9 mouse cellular contexts compared by ENCODE assay signal in the genomic region with DNA sequence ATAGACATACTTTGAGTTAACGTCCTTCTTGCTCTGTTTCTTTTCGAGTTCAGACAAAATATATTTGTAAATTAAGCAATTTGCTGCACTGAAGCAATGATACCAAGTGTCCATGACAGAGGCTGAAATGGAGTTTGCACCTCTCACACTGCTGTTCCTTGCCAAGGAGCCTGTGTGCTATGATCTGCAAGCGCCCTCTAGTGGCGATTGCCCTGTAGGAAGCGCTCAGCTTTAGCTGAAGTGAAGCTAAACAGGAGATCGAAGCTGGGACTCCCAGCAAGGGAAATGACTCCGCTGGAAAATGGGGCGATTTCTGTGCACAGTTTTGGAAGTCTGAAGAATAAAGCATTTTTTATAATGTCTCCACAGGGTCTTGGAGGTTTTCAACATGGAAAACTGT.
A peak's percentile ranks its signal among the peaks of the same experiment; 100 is the strongest.
DNase-seq lines count a peak whose midpoint lies in the region; ATAC-seq lines count a peak whose summit lies in the region.
"Had no signal": no experiment of that assay in that cellular context is flagged by ENCODE, and none has a peak within 500 bp of the region (broad histone marks: within the 10 kb centered on the region; RNA-seq: fewer than 3 reads in every experiment).

No protein-coding gene starts in this region.

- peak; percentile 97 for ATAC-seq in cerebellum, adult (ENCODE audit: insufficient number of reproducible peaks, low FRiP score, low TSS enrichment)
- peak; percentile 94 for ATAC-seq in forebrain, embryonic 16.5 days
- peak; percentile 79 for ATAC-seq in hindbrain, embryonic 11.5 days (ENCODE audit: low FRiP score)

- H3K4me1 ChIP-seq in forebrain, embryonic 16.5 days (replicated peaks; ENCODE audit: control insufficient read depth, insufficient read depth, low read length): no peaks in the 10 kb centered on the region
- no peaks in the 10 kb centered on the region for H3K4me1 ChIP-seq in hindbrain, embryonic 11.5 days (replicated peaks; ENCODE audit: control insufficient read depth, insufficient read depth, low read length)
- H3K4me1 ChIP-seq: limb, embryonic 12.5 days had no signal

- H3K36me3 ChIP-seq in forebrain, embryonic 16.5 days (ENCODE audit: control insufficient read depth, insufficient read depth): no peaks in the 10 kb centered on the region
- no peaks in the 10 kb centered on the region for H3K36me3 ChIP-seq in hindbrain, embryonic 11.5 days (ENCODE audit: control insufficient read depth, insufficient read depth, low read length)
- H3K36me3 ChIP-seq: limb, embryonic 12.5 days had no signal

- H3K27me3 ChIP-seq in forebrain, embryonic 16.5 days (replicated peaks; ENCODE audit: control insufficient read depth, insufficient read depth, low read length): no peaks in the 10 kb centered on the region
- H3K27me3 ChIP-seq in hindbrain, embryonic 11.5 days (ENCODE audit: control insufficient read depth, insufficient read depth, low read length): no peaks in the 10 kb centered on the region
- H3K27me3 ChIP-seq: limb, embryonic 12.5 days had no signal

- H3K9me3 ChIP-seq in forebrain, embryonic 16.5 days (ENCODE audit: control insufficient read depth, low read length): no peaks in the 10 kb centered on the region
- no peaks in the 10 kb centered on the region for H3K9me3 ChIP-seq in hindbrain, embryonic 11.5 days (ENCODE audit: control insufficient read depth, low read length)
- H3K9me3 ChIP-seq: limb, embryonic 12.5 days had no signal

- no peak overlapping the region for H3K4me2 ChIP-seq in forebrain, embryonic 16.5 days (ENCODE audit: low read length)
- H3K4me2 ChIP-seq in hindbrain, embryonic 11.5 days (replicated peaks; ENCODE audit: low read depth, low read length): no peak overlapping the region
- H3K4me2 ChIP-seq: limb, embryonic 12.5 days had no signal

- no peak overlapping the region for H3K27ac ChIP-seq in forebrain, embryonic 16.5 days (ENCODE audit: low read length)
- H3K27ac ChIP-seq in hindbrain, embryonic 11.5 days (ENCODE audit: low read depth, low read length): no peak overlapping the region
- H3K27ac ChIP-seq: limb, embryonic 12.5 days had no signal

- H3K9ac ChIP-seq in forebrain, embryonic 16.5 days (replicated peaks; ENCODE audit: low read depth, low read length): no peak overlapping the region
- H3K9ac ChIP-seq in hindbrain, embryonic 11.5 days (ENCODE audit: low read depth, low read length): no peak overlapping the region
- H3K9ac ChIP-seq: limb, embryonic 12.5 days had no signal

- peak; percentile 56 for DNase-seq in MEL-GATA-1-ER (ENCODE audit: extremely low read depth, low read depth)
- DNase-seq in hindbrain, embryonic 11.5 days (ENCODE audit: low spot score): peak; percentile 91
- DNase-seq in layer of hippocampus, adult 8-10 months (ENCODE audit: low spot score in 2 of 2): peak; percentile 51 to 80
- DNase-seq in lung, postnatal 14 days: peak; percentile 84
- DNase-seq in retina, postnatal 1 day: peak; percentile 89
- peak; percentile 81 for DNase-seq in urinary bladder, postnatal 14 days (ENCODE audit: low spot score)

- 4% methylated on average over 8 of the region's 8 CpGs for WGBS in forebrain, embryonic 16.5 days
- 8% methylated on average over 8 of the region's 8 CpGs for WGBS in hindbrain, embryonic 11.5 days

- no peak overlapping the region for H3K4me3 ChIP-seq in forebrain, embryonic 16.5 days (replicated peaks; ENCODE audit: low read length)
- no peak overlapping the region for H3K4me3 ChIP-seq in hindbrain, embryonic 11.5 days (ENCODE audit: low read depth, low read length)
- H3K4me3 ChIP-seq: limb, embryonic 12.5 days had no signal
